Mouse (Mus musculus): Measurements from ENCODE around the gene Shank2.

The Shank2 gene

GRCm38 (mm10) chr7:144316797-144317196, 315.1 kb downstream of the Shank2 start:
- DNase-seq (ENCODE audit: low read depth in 2 of 2, low spot score in 2 of 2): no peak

- no peak for DNase-seq (ENCODE audit: low read depth in 2 of 2, low spot score in 2 of 2)
Observed at GRCm38 (mm10) chr7:144324077-144324476, 322.3 kb downstream of the Shank2 start.

GRCm38 (mm10) chr7:144324861-144325260, 323.1 kb downstream of the Shank2 start:
- no peak for DNase-seq (ENCODE audit: low read depth in 2 of 2, low spot score in 2 of 2)

GRCm38 (mm10) chr7:144325603-144326002, 323.9 kb downstream of the Shank2 start:
- no peak for DNase-seq (ENCODE audit: low read depth in 2 of 2, low spot score in 2 of 2)

GRCm38 (mm10) chr7:144329403-144329890, 327.7 kb downstream of the Shank2 start:
- DNase-seq (ENCODE audit: low read depth in 2 of 2, low spot score in 2 of 2): no peak

GRCm38 (mm10) chr7:144336626-144337025, 334.9 kb downstream of the Shank2 start:
- DNase-seq (ENCODE audit: low read depth in 2 of 2, low spot score in 2 of 2): no peak

- DNase-seq (ENCODE audit: low read depth in 2 of 2, low spot score in 2 of 2): no peak
Observed at GRCm38 (mm10) chr7:144338694-144339093, 337.0 kb downstream of the Shank2 start.

- DNase-seq (ENCODE audit: low read depth in 2 of 2, low spot score in 2 of 2): no peak
Observed at GRCm38 (mm10) chr7:144340376-144340775, 338.6 kb downstream of the Shank2 start.

- no peak for DNase-seq (ENCODE audit: low read depth in 2 of 2, low spot score in 2 of 2)
Observed at GRCm38 (mm10) chr7:144366133-144366532, 364.4 kb downstream of the Shank2 start.

GRCm38 (mm10) chr7:144373059-144373458, 371.3 kb downstream of the Shank2 start:
- DNase-seq (ENCODE audit: low read depth in 2 of 2, low spot score in 2 of 2): no peak

- DNase-seq (ENCODE audit: low read depth in 2 of 2, low spot score in 2 of 2): no peak
Observed at GRCm38 (mm10) chr7:144375483-144375882, 373.8 kb downstream of the Shank2 start.

- no peak for DNase-seq (ENCODE audit: low read depth in 2 of 2, low spot score in 2 of 2)
Observed at GRCm38 (mm10) chr7:144378254-144378653, 376.5 kb downstream of the Shank2 start.

GRCm38 (mm10) chr7:144379243-144379884, 377.6 kb downstream of the Shank2 start:
- no peak for DNase-seq (ENCODE audit: low read depth in 2 of 2, low spot score in 2 of 2)

GRCm38 (mm10) chr7:144381588-144381987, 379.9 kb downstream of the Shank2 start:
- no peak for DNase-seq (ENCODE audit: low read depth in 2 of 2, low spot score in 2 of 2)

- DNase-seq (ENCODE audit: low read depth in 2 of 2, low spot score in 2 of 2): no peak
Observed at GRCm38 (mm10) chr7:144387537-144387936, 385.8 kb downstream of the Shank2 start.

- DNase-seq (ENCODE audit: low read depth in 2 of 2, low spot score in 2 of 2): no peak
Observed at GRCm38 (mm10) chr7:144389704-144390103, 388.0 kb downstream of the Shank2 start.

- no peak for DNase-seq (ENCODE audit: low read depth in 2 of 2, low spot score in 2 of 2)
Observed at GRCm38 (mm10) chr7:144390676-144391075, 388.9 kb downstream of the Shank2 start.

GRCm38 (mm10) chr7:144391727-144392126, 390.0 kb downstream of the Shank2 start:
- DNase-seq (ENCODE audit: low read depth in 2 of 2, low spot score in 2 of 2): no peak

- DNase-seq (ENCODE audit: low read depth in 2 of 2, low spot score in 2 of 2): no peak
Observed at GRCm38 (mm10) chr7:144402492-144402891, 400.8 kb downstream of the Shank2 start.

GRCm38 (mm10) chr7:144407675-144408074, 405.9 kb downstream of the Shank2 start:
- DNase-seq (ENCODE audit: low read depth in 2 of 2, low spot score in 2 of 2): no peak

GRCm38 (mm10) chr7:144408464-144409000, 406.8 kb downstream of the Shank2 start:
- no peak for DNase-seq (ENCODE audit: low read depth in 2 of 2, low spot score in 2 of 2)

GRCm38 (mm10) chr7:144409682-144410081, 408.0 kb downstream of the Shank2 start:
- no peak for DNase-seq (ENCODE audit: low read depth in 2 of 2, low spot score in 2 of 2)

Measured in CD8-positive naive resting alpha-beta T cell, adult 2 months (primary cell).